Mouse (Mus musculus) midbrain, postnatal 0 days (tissue): Measurements from ENCODE around the gene Dnajc22. TPM values are rescaled to one million over a fixed set of nuclear protein-coding genes. Genes with fewer than 3 reads are reported as not detected.

Source experiments
- ATAC-seq: fragments of 200-750 bp; cut with Nextera tagmentation; 2 replicates; pipeline ENCODE4 v1.8.0; 2017; ENCODE audit warnings: moderate number of reproducible peaks, mild to moderate bottlenecking, moderate TSS enrichment, moderate library complexity; ENCODE audit not compliant: low FRiP score
- DNase-seq: peaks from one replicate; pipeline ENCODE4 v3.0.0-alpha.2; 2015; ENCODE audit warnings: low spot score
- H3K27ac ChIP-seq: fragments of 300-500 bp; sonication (generic); 2 replicates; pipeline ENCODE4 v1.5.1; 2014; ENCODE audit warnings: low read depth, mild to moderate bottlenecking, low read length, mixed read lengths
- H3K27me3 ChIP-seq: fragments of 300-500 bp; sonication (generic); 2 replicates; pipeline ENCODE4 v1.6.1; 2014; ENCODE audit warnings: low read length, control low read depth, mixed read lengths; ENCODE audit not compliant: insufficient read depth
- H3K36me3 ChIP-seq: fragments of 300-500 bp; sonication (generic); 2 replicates; pipeline ENCODE4 v1.6.1; 2014; ENCODE audit warnings: low read length, control low read depth, mixed read lengths; ENCODE audit not compliant: insufficient read depth
- H3K4me1 ChIP-seq: fragments of 300-500 bp; sonication (generic); 2 replicates; pipeline ENCODE4 v1.6.1; 2014; ENCODE audit warnings: mild to moderate bottlenecking, control low read depth, antibody characterized with exemption, low read length, mixed read lengths; ENCODE audit not compliant: insufficient read depth
- H3K4me2 ChIP-seq: fragments of 300-500 bp; sonication (generic); 2 replicates; pipeline ENCODE4 v1.6.1; 2014; ENCODE audit warnings: low read depth, mild to moderate bottlenecking, low read length, mixed read lengths; ENCODE audit not compliant: poor library complexity, severe bottlenecking
- H3K4me3 ChIP-seq: fragments of 300-500 bp; sonication (generic); 2 replicates; pipeline ENCODE4 v1.5.1; 2014; ENCODE audit warnings: low read depth, mild to moderate bottlenecking, low read length, moderate library complexity
- H3K9ac ChIP-seq: fragments of 300-500 bp; sonication (generic); replicated peaks from 2 replicates; pipeline ENCODE4 v1.6.1; 2014; ENCODE audit warnings: mild to moderate bottlenecking, low read length, moderate library complexity, mixed read lengths; ENCODE audit not compliant: poor library complexity, severe bottlenecking
- H3K9me3 ChIP-seq: fragments of 300-500 bp; sonication (generic); 2 replicates; pipeline ENCODE4 v1.6.1; 2016; ENCODE audit warnings: low read length, control low read depth
- CTCF ChIP-seq: IDR thresholded peaks from 2 replicates; pipeline ENCODE4 v1.5.1; 2016; ENCODE audit warnings: antibody characterized with exemption, mild to moderate bottlenecking
- WGBS: fragments of 180-500 bp; shearing (Covaris S2); extraction: QIAGEN DNeasy Blood & Tissue Kit; methylation state at CpG from one replicate; pipeline ENCODE4 v1.1.7; 2014; 5-methylcytosine and 5-hydroxymethylcytosine counted together
- polyA plus RNA-seq: library from polyadenylated mRNA; unstranded; fragments of >200 nt; fragmentation: Nextera tagmentation; extraction: Ambion mirVana; gene quantifications from 2 replicates; pipeline ENCODE4 v1.2.1, GENCODE M21; 2015
- total RNA-seq: library from RNA; depleted of rRNA; stranded (reverse); fragments of >200 nt; gene quantifications from 2 replicates; pipeline ENCODE4 v1.2.3, GENCODE M21; 2014

Gene Dnajc22
- total and polyA plus RNA-seq, 2 experiments from 2014 or later = 0.88 to 1.6 TPM

DNA sequence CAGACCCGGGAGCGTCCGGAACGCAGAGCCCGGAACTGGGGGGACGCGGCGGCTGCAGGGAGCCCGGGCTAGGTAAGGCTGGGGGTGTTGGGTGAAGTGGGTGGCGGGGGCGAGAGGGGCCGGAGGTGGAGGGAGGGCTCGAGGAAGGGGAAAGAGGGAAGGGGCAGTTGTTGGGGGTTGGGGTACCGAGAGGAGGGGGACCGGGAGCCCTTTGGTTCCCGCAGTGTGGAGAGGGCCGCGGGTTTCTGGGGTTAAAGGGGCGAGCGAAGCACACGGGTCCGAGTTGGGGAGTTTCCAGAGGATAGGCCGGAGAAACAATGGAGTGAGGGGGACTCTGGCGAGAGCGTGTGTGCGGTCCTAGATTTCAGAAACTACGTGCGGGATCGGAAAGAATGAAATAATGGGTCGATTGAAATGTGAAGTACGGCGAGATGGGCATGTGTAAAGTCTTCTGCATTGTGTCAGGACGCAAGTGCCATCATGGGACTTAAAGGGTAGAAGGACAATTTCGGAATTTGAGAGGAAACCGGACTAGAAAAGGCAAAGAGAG, 33.9 kb downstream of the Dnajc22 start:
- Histone ChIP-seq H3K4me3 (peak overlapping the region; percentile 84), H3K36me3 (no peaks in the 10 kb centered on the region), H3K27me3 (no peaks in the 10 kb centered on the region), H3K9ac (peak overlapping the region; percentile 87), H3K4me1 (peaks cover 10% of the 10 kb centered on the region), H3K9me3 (no peaks in the 10 kb centered on the region), H3K27ac (peak overlapping the region; percentile 87), H3K4me2 (peak overlapping the region; percentile 88)
- no peak for TF ChIP-seq CTCF
- under 1% methylated on average over 26 of the region's 35 CpGs for WGBS
- peak; percentile 36 for DNase-seq
- ATAC-seq = peak; percentile 26; the same call in 1 of the 2 replicates

DNA sequence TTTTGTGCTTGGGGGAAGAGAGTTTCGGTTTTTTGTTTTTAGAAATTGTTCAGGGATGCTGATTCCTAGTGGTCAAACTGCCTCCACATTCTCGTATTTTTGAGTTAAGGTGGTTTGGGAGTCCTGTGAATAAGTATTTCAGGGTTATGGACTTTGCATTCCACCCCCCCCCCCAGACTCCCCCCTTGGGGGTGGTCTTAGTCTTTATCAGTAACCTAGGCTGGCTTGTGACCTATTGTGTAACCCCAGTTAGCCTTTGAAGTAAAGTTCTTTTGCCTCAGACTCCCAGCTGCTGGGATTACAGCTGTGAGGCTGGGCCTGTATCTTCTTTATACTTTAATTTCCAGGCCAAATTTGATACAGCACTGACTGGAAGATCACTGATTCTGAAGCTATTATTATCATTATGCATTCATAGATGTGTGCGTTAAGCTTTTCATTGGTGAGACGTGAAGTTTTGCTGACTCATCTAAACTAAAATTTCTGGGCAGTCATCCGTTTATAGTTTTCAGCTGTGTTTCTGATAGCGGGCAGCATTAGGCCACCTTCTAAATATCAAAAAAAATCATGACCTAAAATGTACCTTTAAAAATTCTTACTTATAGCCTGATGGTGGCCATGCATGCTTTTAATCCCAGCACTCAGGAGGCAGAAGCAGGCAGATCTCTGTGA, 35.0 kb downstream of the Dnajc22 start:
- WGBS = 61% methylated on average over 6 of the region's 6 CpGs
- Histone ChIP-seq H3K4me2 (peak overlapping the region; percentile 88), H3K27ac (no peak overlapping the region), H3K9me3 (no peaks in the 10 kb centered on the region), H3K4me1 (peaks cover 10% of the 10 kb centered on the region), H3K4me3 (peak overlapping the region; percentile 84), H3K36me3 (no peaks in the 10 kb centered on the region), H3K9ac (no peak overlapping the region), H3K27me3 (no peaks in the 10 kb centered on the region)
- no peak for TF ChIP-seq CTCF
- DNase-seq (no peak), ATAC-seq (no peak)

DNA sequence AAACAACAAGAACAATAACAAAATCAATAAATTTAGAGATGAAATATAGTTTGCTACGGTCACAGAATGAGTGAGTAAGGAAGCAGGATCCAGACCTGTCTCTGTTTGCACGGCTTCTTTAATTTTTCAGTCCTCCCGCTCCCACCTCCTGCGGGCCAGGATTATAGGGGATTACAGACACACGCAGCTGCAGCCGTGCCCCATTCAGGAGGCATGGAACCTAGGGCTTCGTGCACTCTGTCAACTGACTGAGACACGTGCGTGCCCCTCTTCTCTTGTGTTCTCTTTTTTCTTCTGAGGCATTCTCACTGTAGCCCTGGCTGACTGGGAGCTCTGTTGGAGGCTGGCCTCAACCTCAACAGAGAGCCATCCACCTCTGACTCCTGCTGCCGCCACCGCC, 36.5 kb downstream of the Dnajc22 start:
- Histone ChIP-seq H3K27ac (no peak overlapping the region), H3K9ac (no peak overlapping the region), H3K27me3 (no peaks in the 10 kb centered on the region), H3K36me3 (no peaks in the 10 kb centered on the region), H3K4me1 (peaks cover 10% of the 10 kb centered on the region), H3K4me3 (no peak overlapping the region), H3K4me2 (no peak overlapping the region), H3K9me3 (no peaks in the 10 kb centered on the region)
- no peak for TF ChIP-seq CTCF
- DNase-seq (no peak), ATAC-seq (no peak)
- 29% methylated on average over 11 of the region's 11 CpGs for WGBS

DNA sequence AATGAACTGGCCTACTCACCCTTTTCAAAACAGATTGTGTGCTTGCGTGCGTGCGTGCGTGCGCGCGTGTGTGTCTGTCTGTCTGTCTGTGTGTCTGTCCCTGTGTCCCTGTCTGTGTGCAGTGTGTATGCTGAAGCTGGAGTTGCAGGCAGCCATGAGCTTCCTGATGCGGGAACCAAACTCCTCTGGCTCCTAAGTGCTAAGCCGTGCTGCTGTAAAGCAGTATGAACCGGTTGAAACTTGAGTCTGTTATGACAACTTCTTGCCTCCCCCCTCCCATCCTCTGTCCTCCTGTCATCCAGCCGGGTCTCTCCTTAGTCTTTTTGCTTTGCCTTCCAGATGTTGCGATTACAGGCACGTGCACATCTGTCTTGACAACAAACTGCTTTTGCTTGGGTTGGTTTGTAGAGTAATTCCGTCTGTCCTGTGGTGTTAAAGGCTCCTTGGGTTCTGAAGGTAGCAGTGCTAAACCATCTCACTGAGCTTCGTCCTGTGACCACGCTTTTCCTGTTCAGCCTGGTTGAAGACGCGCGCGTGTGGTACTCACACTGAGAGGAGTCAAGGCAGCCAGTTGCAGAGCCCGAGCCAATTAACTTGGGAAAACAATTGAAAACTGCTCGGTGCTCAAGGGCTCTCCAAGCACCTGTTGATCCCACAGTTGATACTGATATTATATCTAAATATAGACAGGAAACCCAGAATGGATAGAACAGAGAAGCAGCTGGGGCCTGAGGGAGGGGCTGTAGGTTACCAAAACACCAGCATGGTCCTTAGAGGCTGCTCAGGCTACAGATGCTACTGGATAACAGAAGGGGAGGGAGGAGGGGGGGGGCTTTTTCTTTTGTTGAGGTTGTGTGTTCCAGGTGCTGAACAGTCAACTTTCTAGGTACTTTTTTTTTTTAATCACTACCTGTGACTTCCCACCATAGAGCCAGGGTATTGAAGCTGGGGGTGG, 37.3 kb downstream of the Dnajc22 start:
- no peak for ATAC-seq
- TF ChIP-seq CTCF = no peak
- no peak overlapping the region for H3K27ac ChIP-seq
- H3K4me3 ChIP-seq = no peak overlapping the region
- H3K27me3 ChIP-seq = no peaks in the 10 kb centered on the region
- no peak overlapping the region for H3K9ac ChIP-seq
- no peak for DNase-seq
- no peak overlapping the region for H3K4me2 ChIP-seq
- 69% methylated on average over 22 of the region's 22 CpGs for WGBS
- H3K9me3 ChIP-seq = no peaks in the 10 kb centered on the region
- no peaks in the 10 kb centered on the region for H3K36me3 ChIP-seq
- H3K4me1 ChIP-seq = peaks cover 10% of the 10 kb centered on the region

DNA sequence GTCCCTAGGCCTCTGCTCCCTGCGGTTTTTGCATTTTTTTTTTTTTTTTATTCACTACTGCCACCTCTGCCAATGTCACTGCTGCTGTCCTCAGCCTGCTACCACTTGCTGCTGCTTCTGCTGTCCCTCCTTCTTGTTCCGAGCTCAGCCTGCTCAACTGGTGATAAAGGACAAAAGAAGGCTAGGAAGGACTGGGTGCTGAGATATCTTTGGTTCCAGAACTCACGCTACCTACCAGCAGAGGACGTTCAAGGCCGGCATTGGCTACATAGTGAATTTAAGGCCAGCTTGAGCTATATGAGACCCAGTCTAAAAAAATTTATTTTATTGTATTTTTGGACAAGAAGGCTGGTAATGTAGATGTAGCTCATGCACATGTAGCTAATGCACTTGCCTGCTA, 45.4 kb downstream of the Dnajc22 start:
- Histone ChIP-seq H3K36me3 (no peaks in the 10 kb centered on the region), H3K27me3 (no peaks in the 10 kb centered on the region), H3K4me3 (no peak overlapping the region), H3K9me3 (no peaks in the 10 kb centered on the region), H3K9ac (no peak overlapping the region), H3K27ac (no peak overlapping the region; the same call in 1 of the 2 replicates), H3K4me2 (no peak overlapping the region), H3K4me1 (no peaks in the 10 kb centered on the region)
- ATAC-seq = no peak
- WGBS = 91% methylated on average over 5 of the region's 5 CpGs
- no peak for DNase-seq
- TF ChIP-seq CTCF = no peak
